Mouse (Mus musculus): ENCODE measurements around the gene Mgam. TPM values are rescaled to one million over a fixed set of nuclear protein-coding genes. Genes with fewer than 3 reads are reported as not detected.
"Not testable (repeated sequence)": the region's sequence is repeated elsewhere in the genome, so short reads cannot be mapped to it uniquely, and the experiment has no call there.

The Mgam gene
- polyA plus RNA-seq, 1 experiment from 2014 or later: 0.11 TPM

- 68% methylated on average over 1 of the region's 1 CpGs for WGBS
- ATAC-seq (no peak), DNase-seq (ENCODE audit: low spot score) (no peak)
- Histone ChIP-seq H3K36me3 (ENCODE audit: insufficient read depth, low read length) (no peaks in the 10 kb centered on the region), H3K27me3 (replicated peaks; ENCODE audit: insufficient read depth, low read length) (no peaks in the 10 kb centered on the region), H3K9ac (replicated peaks; ENCODE audit: low read depth) (no peak overlapping the region), H3K4me1 (ENCODE audit: insufficient read depth, low read depth, low read length) (no peaks in the 10 kb centered on the region), H3K4me2 (replicated peaks; ENCODE audit: low read depth, low read length) (no peak overlapping the region), H3K9me3 (ENCODE audit: low read length) (no peaks in the 10 kb centered on the region), H3K27ac (ENCODE audit: low read length) (no peak overlapping the region), H3K4me3 (ENCODE audit: low read depth, low read length) (no peak overlapping the region)
- TF ChIP-seq CTCF (IDR thresholded peaks at IDR 0.05) (no peak), EP300 (IDR thresholded peaks at IDR 0.05) (no peak)
Measured at GRCm38 (mm10) chr6:40715705-40716104, 87.1 kb downstream of the Mgam start.

- not testable (repeated sequence) for H3K4me2 ChIP-seq (replicated peaks; ENCODE audit: low read depth, low read length); H3K4me3 ChIP-seq (ENCODE audit: low read depth, low read length); H3K27ac ChIP-seq (ENCODE audit: low read length); H3K4me1 ChIP-seq (ENCODE audit: insufficient read depth, low read depth, low read length); H3K9me3 ChIP-seq (ENCODE audit: low read length); H3K9ac ChIP-seq (replicated peaks; ENCODE audit: low read depth); H3K36me3 ChIP-seq (ENCODE audit: insufficient read depth, low read length); ATAC-seq; DNase-seq (ENCODE audit: low spot score); H3K27me3 ChIP-seq (replicated peaks; ENCODE audit: insufficient read depth, low read length)
- 41% methylated on average over 4 of the region's 4 CpGs for WGBS
Measured at GRCm38 (mm10) chr6:40728506-40728905, 99.9 kb downstream of the Mgam start.

- no peak overlapping the region for H3K27ac ChIP-seq (ENCODE audit: low read length)
- WGBS: 79% methylated on average over 3 of the region's 3 CpGs
Measured at GRCm38 (mm10) chr6:40739545-40739944, 110.9 kb downstream of the Mgam start.

GRCm38 (mm10) chr6:40749030-40749429 is 120.4 kb downstream of the Mgam start:
- H3K36me3 ChIP-seq (ENCODE audit: insufficient read depth, low read length): not testable (repeated sequence)
- 70% methylated on average over 6 of the region's 6 CpGs for WGBS

More at GRCm38 (mm10) chr6:40739545-40739944, 110.9 kb downstream of the Mgam start:
- ATAC-seq (no peak), DNase-seq (ENCODE audit: low spot score) (no peak)
- Histone ChIP-seq H3K4me2 (replicated peaks; ENCODE audit: low read depth, low read length) (no peak overlapping the region), H3K36me3 (ENCODE audit: insufficient read depth, low read length) (no peaks in the 10 kb centered on the region), H3K4me1 (ENCODE audit: insufficient read depth, low read depth, low read length) (no peaks in the 10 kb centered on the region), H3K4me3 (ENCODE audit: low read depth, low read length) (no peak overlapping the region), H3K27me3 (replicated peaks; ENCODE audit: insufficient read depth, low read length) (no peaks in the 10 kb centered on the region), H3K9me3 (ENCODE audit: low read length) (no peaks in the 10 kb centered on the region), H3K9ac (replicated peaks; ENCODE audit: low read depth) (no peak overlapping the region)
- TF ChIP-seq CTCF (IDR thresholded peaks at IDR 0.05): no peak
- no peak for TF ChIP-seq EP300 (IDR thresholded peaks at IDR 0.05)

GRCm38 (mm10) chr6:40755948-40756347 is 127.3 kb downstream of the Mgam start:
- no peak overlapping the region for H3K4me2 ChIP-seq (replicated peaks; ENCODE audit: low read depth, low read length)
- H3K36me3 ChIP-seq (ENCODE audit: insufficient read depth, low read length): no peaks in the 10 kb centered on the region
- 87% methylated on average over 1 of the region's 1 CpGs for WGBS
- H3K9ac ChIP-seq (replicated peaks; ENCODE audit: low read depth): no peak overlapping the region
- no peak overlapping the region for H3K27ac ChIP-seq (ENCODE audit: low read length)
- no peak for TF ChIP-seq EP300 (IDR thresholded peaks at IDR 0.05)
- TF ChIP-seq CTCF (IDR thresholded peaks at IDR 0.05): no peak
- ATAC-seq: no peak
- no peak for DNase-seq (ENCODE audit: low spot score)
- H3K4me3 ChIP-seq (ENCODE audit: low read depth, low read length): no peak overlapping the region
- H3K9me3 ChIP-seq (ENCODE audit: low read length): no peaks in the 10 kb centered on the region
- no peaks in the 10 kb centered on the region for H3K4me1 ChIP-seq (ENCODE audit: insufficient read depth, low read depth, low read length)
- H3K27me3 ChIP-seq (replicated peaks; ENCODE audit: insufficient read depth, low read length): no peaks in the 10 kb centered on the region

More at GRCm38 (mm10) chr6:40749030-40749429, 120.4 kb downstream of the Mgam start:
- H3K4me2 ChIP-seq (replicated peaks; ENCODE audit: low read depth, low read length); ATAC-seq; H3K27me3 ChIP-seq (replicated peaks; ENCODE audit: insufficient read depth, low read length); H3K9ac ChIP-seq (replicated peaks; ENCODE audit: low read depth); H3K4me3 ChIP-seq (ENCODE audit: low read depth, low read length); DNase-seq (ENCODE audit: low spot score); H3K4me1 ChIP-seq (ENCODE audit: insufficient read depth, low read depth, low read length); H3K27ac ChIP-seq (ENCODE audit: low read length); H3K9me3 ChIP-seq (ENCODE audit: low read length): not testable (repeated sequence)

- not testable (repeated sequence) for H3K27ac ChIP-seq (ENCODE audit: low read length); ATAC-seq; H3K9me3 ChIP-seq (ENCODE audit: low read length); H3K4me3 ChIP-seq (ENCODE audit: low read depth, low read length); H3K9ac ChIP-seq (replicated peaks; ENCODE audit: low read depth); H3K27me3 ChIP-seq (replicated peaks; ENCODE audit: insufficient read depth, low read length); H3K4me2 ChIP-seq (replicated peaks; ENCODE audit: low read depth, low read length); H3K36me3 ChIP-seq (ENCODE audit: insufficient read depth, low read length); H3K4me1 ChIP-seq (ENCODE audit: insufficient read depth, low read depth, low read length); DNase-seq (ENCODE audit: low spot score)
- WGBS: 49% methylated on average over 3 of the region's 4 CpGs
Measured at GRCm38 (mm10) chr6:40757346-40757745, 128.7 kb downstream of the Mgam start.

- no peaks in the 10 kb centered on the region for H3K4me1 ChIP-seq (ENCODE audit: insufficient read depth, low read depth, low read length)
- no peak for TF ChIP-seq EP300 (IDR thresholded peaks at IDR 0.05)
- 80% methylated on average over 3 of the region's 3 CpGs for WGBS
Measured at GRCm38 (mm10) chr6:40774656-40775055, 146.0 kb downstream of the Mgam start.

More at GRCm38 (mm10) chr6:40774656-40775055, 146.0 kb downstream of the Mgam start:
- Histone ChIP-seq H3K9me3 (ENCODE audit: low read length) (no peaks in the 10 kb centered on the region), H3K27ac (ENCODE audit: low read length) (no peak overlapping the region), H3K9ac (replicated peaks; ENCODE audit: low read depth) (no peak overlapping the region), H3K36me3 (ENCODE audit: insufficient read depth, low read length) (no peaks in the 10 kb centered on the region), H3K27me3 (replicated peaks; ENCODE audit: insufficient read depth, low read length) (no peaks in the 10 kb centered on the region), H3K4me2 (replicated peaks; ENCODE audit: low read depth, low read length) (no peak overlapping the region), H3K4me3 (ENCODE audit: low read depth, low read length) (no peak overlapping the region)
- ATAC-seq (no peak), DNase-seq (ENCODE audit: low spot score) (no peak)
